Mouse (Mus musculus) WW6 (cell line): Measurements from ENCODE around the gene Rplp2.
A peak's percentile ranks its signal among the peaks of the same experiment; 100 is the strongest.
"Not testable (repeated sequence)": the region's sequence is repeated elsewhere in the genome, so short reads cannot be mapped to it uniquely, and the experiment has no call there.

Source experiments
- DNase-seq: peaks from one replicate; pipeline ENCODE4 v3.0.0-alpha.2; 2013; ENCODE audit warnings: low read depth, low spot score

Rplp2 gene

GRCm38 (mm10) chr7:141446374-141446773 is 796 bp upstream of the Rplp2 start:
- DNase-seq, result not testable (repeated sequence)

GRCm38 (mm10) chr7:141451928-141452327 is 4.8 kb downstream of the Rplp2 start:
- no peak for DNase-seq

GRCm38 (mm10) chr7:141453636-141454035 is 6.5 kb downstream of the Rplp2 start:
- DNase-seq, result no peak

GRCm38 (mm10) chr7:141454967-141455551 is 7.9 kb downstream of the Rplp2 start, which contains the start of gene Pnpla2:
Gene Pnpla2 (plus strand): TSS chr7:141455198.
- DNase-seq, result peak; percentile 87

GRCm38 (mm10) chr7:141455610-141456314 is 8.6 kb downstream of the Rplp2 start:
- no peak for DNase-seq

- no peak for DNase-seq
These were observed 9.6 kb downstream of the Rplp2 start for GRCm38 (mm10) chr7:141456739-141457138.

GRCm38 (mm10) chr7:141457236-141457635 is 10.1 kb downstream of the Rplp2 start:
- DNase-seq, result no peak

GRCm38 (mm10) chr7:141457986-141458660 is 11.0 kb downstream of the Rplp2 start:
- no peak for DNase-seq

GRCm38 (mm10) chr7:141458661-141459060 is 11.5 kb downstream of the Rplp2 start:
- DNase-seq, result no peak

- DNase-seq, result no peak
These were observed 12.1 kb downstream of the Rplp2 start for GRCm38 (mm10) chr7:141459301-141459711.

- DNase-seq, result no peak
These were observed 12.8 kb downstream of the Rplp2 start for GRCm38 (mm10) chr7:141460001-141460390.

- DNase-seq, result no peak
These were observed 13.4 kb downstream of the Rplp2 start, which contains the start of gene Cracr2b for GRCm38 (mm10) chr7:141460391-141461113. Gene Cracr2b (plus strand): TSS chr7:141461094.

- no peak for DNase-seq
These were observed 14.6 kb downstream of the Rplp2 start for GRCm38 (mm10) chr7:141461521-141462332.

- no peak for DNase-seq
These were observed 15.2 kb downstream of the Rplp2 start for GRCm38 (mm10) chr7:141462333-141462821.

GRCm38 (mm10) chr7:141463824-141464602 is 16.8 kb downstream of the Rplp2 start:
- no peak for DNase-seq

- DNase-seq, result no peak
These were observed 17.5 kb downstream of the Rplp2 start for GRCm38 (mm10) chr7:141464603-141465201.

- DNase-seq, result no peak
These were observed 18.3 kb downstream of the Rplp2 start for GRCm38 (mm10) chr7:141465388-141466044.

- no peak for DNase-seq
These were observed 18.9 kb downstream of the Rplp2 start for GRCm38 (mm10) chr7:141466045-141466394.

GRCm38 (mm10) chr7:141466607-141467148 is 19.5 kb downstream of the Rplp2 start:
- DNase-seq, result no peak
